Mouse (Mus musculus): ENCODE data around the gene Dyrk3. TPM values are rescaled to one million over a fixed set of nuclear protein-coding genes. Genes with fewer than 3 reads are reported as not detected.
"Not testable (repeated sequence)": the region's sequence is repeated elsewhere in the genome, so short reads cannot be mapped to it uniquely, and the experiment has no call there.

Gene Dyrk3
- polyA plus RNA-seq, 1 experiment from 2014 or later = 4.3 TPM

DNA sequence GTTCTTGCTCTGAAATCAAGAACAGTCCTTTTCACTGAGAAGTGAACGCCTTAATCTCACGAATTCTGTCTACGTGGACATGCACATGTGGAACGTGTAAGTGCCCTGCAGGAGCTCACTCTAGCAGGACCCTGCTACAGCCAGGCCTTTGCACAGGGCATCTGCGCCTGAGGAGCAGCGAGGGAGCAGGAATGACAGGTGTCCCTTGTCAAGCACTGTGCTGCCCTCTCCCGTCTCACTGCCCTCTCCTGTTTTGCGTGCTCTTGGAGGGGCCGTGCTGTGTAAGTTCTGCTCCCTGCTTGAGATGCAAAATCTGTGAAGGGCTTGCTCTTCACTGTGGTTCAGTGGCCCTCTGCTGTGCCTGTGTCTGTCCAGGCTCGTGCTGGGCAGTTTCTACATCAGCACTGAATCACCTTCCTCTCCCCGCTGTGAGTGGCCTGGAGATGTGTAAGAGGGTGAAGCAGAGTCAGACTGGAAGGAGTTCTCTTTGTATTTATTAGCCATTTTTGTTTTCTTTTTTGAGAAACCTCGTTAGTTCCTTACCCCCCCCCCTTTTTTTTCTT lies 36.2 kb upstream of the Dyrk3 start:
- Histone ChIP-seq H3K9ac (no peak overlapping the region), H3K27me3 (ENCODE audit: insufficient read depth, low read length) (no peaks in the 10 kb centered on the region), H3K4me2 (no peak overlapping the region), H3K27ac (ENCODE audit: low read depth) (no peak overlapping the region), H3K36me3 (ENCODE audit: insufficient read depth) (peaks cover 81% of the 10 kb centered on the region), H3K4me3 (ENCODE audit: low read depth, low read length) (no peak overlapping the region), H3K9me3 (ENCODE audit: low read depth, low read length) (no peaks in the 10 kb centered on the region), H3K4me1 (ENCODE audit: insufficient read depth) (no peaks in the 10 kb centered on the region)
- TF ChIP-seq CTCF (IDR thresholded peaks at IDR 0.05; ENCODE audit: low read depth) = no peak
- ATAC-seq (ENCODE audit: insufficient read depth) (no peak), DNase-seq (no peak)
- WGBS = 78% methylated on average over 12 of the region's 12 CpGs

- Histone ChIP-seq H3K27me3 (ENCODE audit: insufficient read depth, low read length) (no peaks in the 10 kb centered on the region), H3K9ac (no peak overlapping the region), H3K27ac (ENCODE audit: low read depth) (no peak overlapping the region), H3K4me3 (ENCODE audit: low read depth, low read length) (no peak overlapping the region), H3K4me1 (ENCODE audit: insufficient read depth) (no peaks in the 10 kb centered on the region), H3K9me3 (ENCODE audit: low read depth, low read length) (no peaks in the 10 kb centered on the region), H3K36me3 (ENCODE audit: insufficient read depth) (peaks cover 86% of the 10 kb centered on the region), H3K4me2 (no peak overlapping the region)
- ATAC-seq (ENCODE audit: insufficient read depth) (no peak), DNase-seq (no peak)
- 68% methylated on average over 6 of the region's 6 CpGs for WGBS
- no peak for TF ChIP-seq CTCF (IDR thresholded peaks at IDR 0.05; ENCODE audit: low read depth)
Measured at GRCm38 (mm10) chr1:131173809-131174208, 35.7 kb upstream of the Dyrk3 start.

- DNase-seq = no peak
- Histone ChIP-seq H3K36me3 (ENCODE audit: insufficient read depth) (peaks cover 86% of the 10 kb centered on the region), H3K4me3 (ENCODE audit: low read depth, low read length) (no peak overlapping the region), H3K4me2 (no peak overlapping the region), H3K4me1 (ENCODE audit: insufficient read depth) (no peaks in the 10 kb centered on the region), H3K9ac (no peak overlapping the region), H3K27me3 (ENCODE audit: insufficient read depth, low read length) (no peaks in the 10 kb centered on the region), H3K27ac (ENCODE audit: low read depth) (no peak overlapping the region), H3K9me3 (ENCODE audit: low read depth, low read length) (no peaks in the 10 kb centered on the region)
- TF ChIP-seq CTCF (IDR thresholded peaks at IDR 0.05; ENCODE audit: low read depth) = no peak
- ATAC-seq (ENCODE audit: insufficient read depth) = no peak
- 84% methylated on average over 7 of the region's 7 CpGs for WGBS
Measured at GRCm38 (mm10) chr1:131173001-131173400, 34.9 kb upstream of the Dyrk3 start.

GRCm38 (mm10) chr1:131167612-131168011 lies 29.5 kb upstream of the Dyrk3 start:
- H3K4me1 ChIP-seq (ENCODE audit: insufficient read depth) = no peaks in the 10 kb centered on the region
- DNase-seq = no peak
- no peak overlapping the region for H3K4me3 ChIP-seq (ENCODE audit: low read depth, low read length)
- H3K9me3 ChIP-seq (ENCODE audit: low read depth, low read length) = no peaks in the 10 kb centered on the region
- H3K9ac ChIP-seq = no peak overlapping the region
- ATAC-seq (ENCODE audit: insufficient read depth) = no peak
- H3K27ac ChIP-seq (ENCODE audit: low read depth) = no peak overlapping the region
- no peak for TF ChIP-seq CTCF (IDR thresholded peaks at IDR 0.05; ENCODE audit: low read depth)
- H3K4me2 ChIP-seq = no peak overlapping the region
- 93% methylated on average over 10 of the region's 10 CpGs for WGBS
- H3K27me3 ChIP-seq (ENCODE audit: insufficient read depth, low read length) = no peaks in the 10 kb centered on the region
- H3K36me3 ChIP-seq (ENCODE audit: insufficient read depth) = peaks cover 98% of the 10 kb centered on the region

DNA sequence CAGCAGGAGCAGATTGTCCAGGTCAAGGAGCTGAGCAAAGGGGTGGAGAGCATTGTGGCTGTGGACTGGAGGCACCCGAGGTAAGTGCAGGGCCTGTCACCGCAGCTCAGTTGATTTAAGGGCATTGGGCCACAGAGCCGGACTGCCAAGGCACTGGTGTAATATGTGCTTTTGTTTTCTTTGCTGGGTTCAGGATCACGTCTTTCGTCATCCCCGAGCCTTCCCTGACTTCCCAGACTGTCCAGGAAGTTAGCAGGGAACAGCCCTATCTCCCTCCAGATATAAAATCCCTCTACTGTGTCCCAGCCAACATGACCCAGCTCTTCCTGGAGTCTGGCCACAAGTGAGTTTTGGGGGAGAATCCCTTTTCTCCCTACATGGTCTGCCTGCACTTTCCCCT lies 26.3 kb upstream of the Dyrk3 start:
- WGBS = 85% methylated on average over 6 of the region's 6 CpGs

GRCm38 (mm10) chr1:131161091-131161490 lies 23.0 kb upstream of the Dyrk3 start:
- Histone ChIP-seq H3K4me3 (ENCODE audit: low read depth, low read length) (no peak overlapping the region), H3K4me2 (no peak overlapping the region), H3K27me3 (ENCODE audit: insufficient read depth, low read length) (no peaks in the 10 kb centered on the region), H3K9ac (no peak overlapping the region), H3K36me3 (ENCODE audit: insufficient read depth) (peaks cover 70% of the 10 kb centered on the region), H3K9me3 (ENCODE audit: low read depth, low read length) (no peaks in the 10 kb centered on the region), H3K4me1 (ENCODE audit: insufficient read depth) (no peaks in the 10 kb centered on the region), H3K27ac (ENCODE audit: low read depth) (no peak overlapping the region)
- WGBS = 85% methylated on average over 11 of the region's 11 CpGs
- ATAC-seq (ENCODE audit: insufficient read depth) (no peak), DNase-seq (no peak)
- TF ChIP-seq CTCF (IDR thresholded peaks at IDR 0.05; ENCODE audit: low read depth) = no peak

More for the DNA sequence above, 26.3 kb upstream of the Dyrk3 start:
- Histone ChIP-seq H3K27ac (ENCODE audit: low read depth) (no peak overlapping the region), H3K4me3 (ENCODE audit: low read depth, low read length) (no peak overlapping the region), H3K4me1 (ENCODE audit: insufficient read depth) (no peaks in the 10 kb centered on the region), H3K27me3 (ENCODE audit: insufficient read depth, low read length) (no peaks in the 10 kb centered on the region), H3K4me2 (no peak overlapping the region), H3K9ac (no peak overlapping the region), H3K9me3 (ENCODE audit: low read depth, low read length) (no peaks in the 10 kb centered on the region), H3K36me3 (ENCODE audit: insufficient read depth) (peaks cover 89% of the 10 kb centered on the region)
- ATAC-seq (ENCODE audit: insufficient read depth) (no peak), DNase-seq (no peak)
- no peak for TF ChIP-seq CTCF (IDR thresholded peaks at IDR 0.05; ENCODE audit: low read depth)

GRCm38 (mm10) chr1:131159573-131160327 lies 21.6 kb upstream of the Dyrk3 start:
- H3K36me3 ChIP-seq (ENCODE audit: insufficient read depth) = peaks cover 62% of the 10 kb centered on the region

More at GRCm38 (mm10) chr1:131159573-131160327, 21.6 kb upstream of the Dyrk3 start:
- WGBS = 85% methylated on average over 3 of the region's 3 CpGs
- H3K27ac ChIP-seq (ENCODE audit: low read depth); H3K9ac ChIP-seq; H3K4me2 ChIP-seq; H3K9me3 ChIP-seq (ENCODE audit: low read depth, low read length); H3K4me1 ChIP-seq (ENCODE audit: insufficient read depth); H3K4me3 ChIP-seq (ENCODE audit: low read depth, low read length); H3K27me3 ChIP-seq (ENCODE audit: insufficient read depth, low read length): not testable (repeated sequence)
- peak; percentile 50 for DNase-seq
- ATAC-seq (ENCODE audit: insufficient read depth) = peak; percentile 68; the same call in 1 of the 2 replicates
